Mouse (Mus musculus) heart, embryonic 15.5 days (tissue): ENCODE measurements around the gene Atrx. TPM values are rescaled to one million over a fixed set of nuclear protein-coding genes. Genes with fewer than 3 reads are reported as not detected.
"Not testable (repeated sequence)": the region's sequence is repeated elsewhere in the genome, so short reads cannot be mapped to it uniquely, and the experiment has no call there.

Experiments
- ATAC-seq: fragments of 200-750 bp; cut with Nextera tagmentation; replicated peaks from 2 replicates; pipeline ENCODE4 v1.8.0; 2017; ENCODE audit warnings: low read depth, moderate TSS enrichment; ENCODE audit not compliant: insufficient number of reproducible peaks, insufficient read depth, low FRiP score
- H3K27ac ChIP-seq: fragments of 300-500 bp; sonication (generic); 2 replicates; pipeline ENCODE4 v1.5.1; 2015; ENCODE audit warnings: mild to moderate bottlenecking, inconsistent platforms
- H3K27me3 ChIP-seq: fragments of 300-500 bp; sonication (generic); 2 replicates; pipeline ENCODE4 v1.6.1; 2015; ENCODE audit warnings: inconsistent platforms
- H3K36me3 ChIP-seq: fragments of 300-500 bp; sonication (generic); 2 replicates; pipeline ENCODE4 v1.6.1; 2015; ENCODE audit warnings: mild to moderate bottlenecking, inconsistent platforms
- H3K4me1 ChIP-seq: fragments of 300-500 bp; sonication (generic); replicated peaks from 2 replicates; pipeline ENCODE4 v1.6.1; 2015; ENCODE audit warnings: inconsistent platforms
- H3K4me2 ChIP-seq: fragments of 300-500 bp; sonication (generic); 2 replicates; pipeline ENCODE4 v1.6.1; 2015; ENCODE audit warnings: inconsistent platforms, mild to moderate bottlenecking, moderate library complexity
- H3K4me3 ChIP-seq: fragments of 300-500 bp; sonication (generic); 2 replicates; pipeline ENCODE4 v1.5.1; 2015; ENCODE audit warnings: mild to moderate bottlenecking, inconsistent platforms
- H3K9ac ChIP-seq: fragments of 300-500 bp; sonication (generic); 2 replicates; pipeline ENCODE4 v1.6.1; 2015; ENCODE audit warnings: mild to moderate bottlenecking, inconsistent platforms
- H3K9me3 ChIP-seq: fragments of 300-500 bp; sonication (generic); replicated peaks from 2 replicates; pipeline ENCODE4 v1.6.1; 2016; ENCODE audit warnings: inconsistent platforms
- WGBS: fragments of 180-500 bp; shearing (Covaris S2); methylation state at CpG from one replicate; pipeline ENCODE4 v1.1.7; 2015; ENCODE audit warnings: mixed read lengths; 5-methylcytosine and 5-hydroxymethylcytosine counted together
- polyA plus RNA-seq: library from polyadenylated mRNA; unstranded; fragments of >200 nt; fragmentation: Nextera tagmentation; extraction: Ambion mirVana; gene quantifications from 2 replicates; pipeline ENCODE4 v1.2.1, GENCODE M21; 2015

The Atrx gene
- 113 and 118 TPM in 2 replicates for polyA plus RNA-seq

GRCm38 (mm10) chrX:105928861-105929477, at the start of gene Atrx:
Gene Atrx, minus strand, starts transcription at chrX:105929403.
- peak within 1 kb of the TSS; percentile 92 for H3K27ac ChIP-seq
- peaks cover 12% of the 10 kb centered on the region for H3K4me1 ChIP-seq
- no peaks in the 10 kb centered on the region for H3K27me3 ChIP-seq
- no peaks in the 10 kb centered on the region for H3K9me3 ChIP-seq
- 16% methylated on average over 42 of the region's 42 CpGs for WGBS
- ATAC-seq: peak; percentile 80
- H3K4me2 ChIP-seq: peak within 1 kb of the TSS; percentile 59
- no peaks in the 10 kb centered on the region for H3K36me3 ChIP-seq
- peak within 1 kb of the TSS; percentile 72 for H3K4me3 ChIP-seq
- H3K9ac ChIP-seq: peak within 1 kb of the TSS; percentile 79

- WGBS: 75% methylated on average over 14 of the region's 14 CpGs
- not testable (repeated sequence) for ATAC-seq, H3K4me2 ChIP-seq, H3K9me3 ChIP-seq, H3K36me3 ChIP-seq, H3K4me1 ChIP-seq, H3K4me3 ChIP-seq, H3K27ac ChIP-seq, H3K27me3 ChIP-seq, H3K9ac ChIP-seq
Measured at GRCm38 (mm10) chrX:105957091-105957490, 27.9 kb upstream of the Atrx start.

- Histone ChIP-seq H3K4me1 (no peaks in the 10 kb centered on the region), H3K9me3 (no peaks in the 10 kb centered on the region), H3K9ac (no peak overlapping the region), H3K27ac (no peak overlapping the region), H3K4me2 (no peak overlapping the region), H3K36me3 (no peaks in the 10 kb centered on the region), H3K4me3 (no peak overlapping the region), H3K27me3 (no peaks in the 10 kb centered on the region)
- no peak for ATAC-seq
- WGBS: 82% methylated on average over 2 of the region's 2 CpGs
Measured at GRCm38 (mm10) chrX:105953999-105954398, 24.8 kb upstream of the Atrx start.

- Histone ChIP-seq H3K36me3 (no peaks in the 10 kb centered on the region), H3K9ac (no peak overlapping the region), H3K4me1 (no peaks in the 10 kb centered on the region), H3K4me2 (no peak overlapping the region), H3K27ac (no peak overlapping the region), H3K9me3 (no peaks in the 10 kb centered on the region), H3K4me3 (no peak overlapping the region), H3K27me3 (no peaks in the 10 kb centered on the region)
- 54% methylated on average over 1 of the region's 1 CpGs for WGBS
- ATAC-seq: no peak
Measured at GRCm38 (mm10) chrX:105946357-105946756, 17.2 kb upstream of the Atrx start.

- no peaks in the 10 kb centered on the region for H3K9me3 ChIP-seq
- no peaks in the 10 kb centered on the region for H3K4me1 ChIP-seq
- no peak overlapping the region for H3K9ac ChIP-seq
- 94% methylated on average over 6 of the region's 7 CpGs for WGBS
- H3K4me2 ChIP-seq: no peak overlapping the region
- H3K27ac ChIP-seq: no peak overlapping the region
- H3K27me3 ChIP-seq: no peaks in the 10 kb centered on the region
- H3K36me3 ChIP-seq: no peaks in the 10 kb centered on the region
- H3K4me3 ChIP-seq: no peak overlapping the region
- ATAC-seq: no peak
Measured at GRCm38 (mm10) chrX:105939245-105939644, 10.0 kb upstream of the Atrx start.

- H3K27me3 ChIP-seq: no peaks in the 10 kb centered on the region
- H3K9ac ChIP-seq: no peak overlapping the region
- H3K4me3 ChIP-seq: no peak overlapping the region
- H3K4me2 ChIP-seq: no peak overlapping the region
- H3K9me3 ChIP-seq: no peaks in the 10 kb centered on the region
- ATAC-seq: no peak
- H3K4me1 ChIP-seq: no peaks in the 10 kb centered on the region
- 67% methylated on average over 2 of the region's 2 CpGs for WGBS
- no peak overlapping the region for H3K27ac ChIP-seq
- no peaks in the 10 kb centered on the region for H3K36me3 ChIP-seq
Measured at GRCm38 (mm10) chrX:105937736-105938135, 8.5 kb upstream of the Atrx start.

GRCm38 (mm10) chrX:105934341-105934740, 5.1 kb upstream of the Atrx start:
- Histone ChIP-seq H3K36me3 (no peaks in the 10 kb centered on the region), H3K4me2 (no peak overlapping the region), H3K4me1 (no peaks in the 10 kb centered on the region), H3K27ac (no peak overlapping the region), H3K4me3 (no peak overlapping the region), H3K27me3 (no peaks in the 10 kb centered on the region), H3K9me3 (no peaks in the 10 kb centered on the region), H3K9ac (no peak overlapping the region)
- WGBS: 49% methylated on average over 5 of the region's 5 CpGs
- ATAC-seq: no peak

- 34% methylated on average over 8 of the region's 8 CpGs for WGBS
- H3K27ac ChIP-seq: peak overlapping the region; percentile 92
Measured at GRCm38 (mm10) chrX:105929478-105930038, 355 bp upstream of the Atrx start.

GRCm38 (mm10) chrX:105927941-105928860, 1.0 kb downstream of the Atrx start:
- Histone ChIP-seq H3K36me3 (no peaks in the 10 kb centered on the region), H3K4me1 (peaks cover 12% of the 10 kb centered on the region), H3K27ac (peak overlapping the region; percentile 92), H3K4me3 (peak overlapping the region; percentile 72), H3K27me3 (no peaks in the 10 kb centered on the region), H3K9me3 (no peaks in the 10 kb centered on the region), H3K9ac (peak overlapping the region; percentile 79), H3K4me2 (peak overlapping the region; percentile 59)
- ATAC-seq: peak; percentile 37; the same call in 1 of the 2 replicates
- 11% methylated on average over 45 of the region's 69 CpGs for WGBS

More at GRCm38 (mm10) chrX:105929478-105930038, 355 bp upstream of the Atrx start:
- no peak overlapping the region for H3K9ac ChIP-seq
- peak overlapping the region; percentile 72 for H3K4me3 ChIP-seq
- no peaks in the 10 kb centered on the region for H3K36me3 ChIP-seq
- no peaks in the 10 kb centered on the region for H3K9me3 ChIP-seq
- peak overlapping the region; percentile 52 for H3K4me2 ChIP-seq
- 0 out of 2 replicates have a peak, but pooled peaks have one; percentile 11 for ATAC-seq
- peaks cover 12% of the 10 kb centered on the region for H3K4me1 ChIP-seq
- no peaks in the 10 kb centered on the region for H3K27me3 ChIP-seq

GRCm38 (mm10) chrX:105926121-105926735, 3.0 kb downstream of the Atrx start:
- 44% methylated on average over 12 of the region's 12 CpGs for WGBS
- Histone ChIP-seq H3K9ac (no peak overlapping the region), H3K27ac (peak overlapping the region; percentile 50; the same call in 1 of the 2 replicates), H3K36me3 (no peaks in the 10 kb centered on the region), H3K4me1 (peaks cover 12% of the 10 kb centered on the region), H3K4me3 (peak overlapping the region; percentile 11; the same call in 1 of the 2 replicates), H3K27me3 (no peaks in the 10 kb centered on the region), H3K4me2 (peak overlapping the region; percentile 59), H3K9me3 (no peaks in the 10 kb centered on the region)
- ATAC-seq: no peak
